Mouse (Mus musculus): ENCODE measurements around the gene Tmem242.

- TF ChIP-seq CTCF (IDR thresholded peaks at IDR 0.05; ENCODE audit: low read depth, low read length): no peak
- no peak for TF ChIP-seq POLR2A (IDR thresholded peaks at IDR 0.05; ENCODE audit: extremely low read depth, insufficient read depth, low read length)
Observed at GRCm38 (mm10) chr17:5424156-5424555, 15.9 kb downstream of the Tmem242 start.
